Mouse (Mus musculus): ENCODE measurements around the gene Pabpc1l. TPM values are rescaled to one million over a fixed set of nuclear protein-coding genes. Genes with fewer than 3 reads are reported as not detected.

Pabpc1l gene
- polyA plus RNA-seq, 1 experiment from 2014 or later = 0.98 TPM

DNA sequence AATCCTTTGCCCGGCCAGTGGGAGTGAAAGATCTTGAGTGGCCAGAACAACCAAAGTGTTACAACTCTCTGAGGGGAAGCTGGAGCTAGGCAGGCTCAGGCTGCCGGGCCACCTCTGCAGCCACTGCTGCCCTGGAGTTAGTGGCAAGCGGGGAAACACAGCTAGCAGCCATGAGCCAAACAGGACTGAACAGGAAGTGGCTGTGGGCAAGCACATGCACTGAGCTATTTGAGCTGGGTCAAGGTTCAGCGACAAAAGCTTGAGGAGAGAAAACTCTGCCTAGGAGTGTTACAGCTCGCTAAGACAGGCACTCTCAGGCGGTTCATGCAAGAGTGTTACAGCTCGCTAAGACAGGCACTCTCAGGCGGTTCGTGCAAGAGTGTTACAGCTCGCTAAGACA is 18.3 kb upstream of the Pabpc1l start:
- no peaks in the 10 kb centered on the region for H3K9me3 ChIP-seq
- H3K4me2 ChIP-seq = peak overlapping the region; percentile 39
- peaks cover 64% of the 10 kb centered on the region for H3K4me1 ChIP-seq
- H3K4me3 ChIP-seq = 0 out of 2 replicates have a peak overlapping the region, but pooled peaks have one; percentile 2
- H3K9ac ChIP-seq = peak overlapping the region; percentile 24; the same call in 1 of the 2 replicates
- H3K27ac ChIP-seq (replicated peaks) = no peak overlapping the region; the same call in 1 of the 2 replicates
- peaks cover 13% of the 10 kb centered on the region for H3K36me3 ChIP-seq
- H3K27me3 ChIP-seq (replicated peaks) = no peaks in the 10 kb centered on the region
- no peak for ATAC-seq (ENCODE audit: extremely low read depth, insufficient number of reproducible peaks, low FRiP score, low TSS enrichment)
- 52% methylated on average over 10 of the region's 10 CpGs for WGBS

GRCm38 (mm10) chr2:164007547-164007946 is 17.7 kb upstream of the Pabpc1l start:
- peak overlapping the region; percentile 34 for H3K4me2 ChIP-seq

DNA sequence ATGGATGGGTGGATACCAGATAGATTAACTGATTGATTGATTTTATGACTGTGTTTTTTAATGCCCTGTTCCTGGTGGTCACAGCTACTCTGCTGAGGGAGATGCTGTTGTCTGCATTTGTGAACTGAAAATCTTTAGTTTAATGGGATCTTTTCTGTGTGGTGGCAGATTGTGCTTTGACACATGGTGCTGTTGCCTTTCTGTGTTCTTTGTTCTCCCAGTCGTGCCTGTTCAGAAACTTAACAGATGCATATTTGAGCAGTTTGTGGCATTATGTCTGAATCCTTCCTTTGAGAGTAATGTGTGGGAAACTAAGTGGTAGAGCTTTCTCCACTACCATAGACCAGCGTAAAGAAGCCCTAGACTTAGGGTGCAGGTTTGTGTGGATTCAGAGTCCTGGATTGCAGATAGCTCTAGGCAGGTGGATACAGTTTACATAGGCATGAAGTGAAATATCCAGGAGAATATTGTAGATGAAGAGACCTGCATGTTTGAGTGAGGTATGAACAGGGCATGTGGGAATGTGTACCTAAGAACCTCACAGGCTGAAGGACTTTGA is 17.2 kb upstream of the Pabpc1l start:
- Histone ChIP-seq H3K27ac (replicated peaks) (no peak overlapping the region), H3K4me1 (peaks cover 58% of the 10 kb centered on the region), H3K27me3 (replicated peaks) (no peaks in the 10 kb centered on the region), H3K4me3 (no peak overlapping the region), H3K4me2 (no peak overlapping the region), H3K36me3 (peaks cover 22% of the 10 kb centered on the region), H3K9me3 (no peaks in the 10 kb centered on the region), H3K9ac (no peak overlapping the region)
- ATAC-seq (ENCODE audit: extremely low read depth, insufficient number of reproducible peaks, low FRiP score, low TSS enrichment) = no peak
- 83% methylated on average over 2 of the region's 2 CpGs for WGBS

More at GRCm38 (mm10) chr2:164007547-164007946, 17.7 kb upstream of the Pabpc1l start:
- no peak overlapping the region for H3K9ac ChIP-seq
- H3K27ac ChIP-seq (replicated peaks) = no peak overlapping the region
- no peak overlapping the region for H3K4me3 ChIP-seq
- no peaks in the 10 kb centered on the region for H3K27me3 ChIP-seq (replicated peaks)
- peaks cover 63% of the 10 kb centered on the region for H3K4me1 ChIP-seq
- no peaks in the 10 kb centered on the region for H3K9me3 ChIP-seq
- H3K36me3 ChIP-seq = peaks cover 19% of the 10 kb centered on the region
- WGBS = 78% methylated on average over 8 of the region's 8 CpGs
- ATAC-seq (ENCODE audit: extremely low read depth, insufficient number of reproducible peaks, low FRiP score, low TSS enrichment) = no peak

- Histone ChIP-seq H3K9me3 (no peaks in the 10 kb centered on the region), H3K4me2 (no peak overlapping the region), H3K4me1 (peaks cover 51% of the 10 kb centered on the region), H3K27me3 (replicated peaks) (no peaks in the 10 kb centered on the region), H3K27ac (replicated peaks) (no peak overlapping the region), H3K4me3 (no peak overlapping the region), H3K9ac (no peak overlapping the region), H3K36me3 (peaks cover 34% of the 10 kb centered on the region)
- ATAC-seq (ENCODE audit: extremely low read depth, insufficient number of reproducible peaks, low FRiP score, low TSS enrichment) = no peak
- 78% methylated on average over 6 of the region's 6 CpGs for WGBS
Observed at GRCm38 (mm10) chr2:164009227-164009626, 16.0 kb upstream of the Pabpc1l start.

GRCm38 (mm10) chr2:164010496-164010895 is 14.8 kb upstream of the Pabpc1l start:
- H3K36me3 ChIP-seq = peaks cover 46% of the 10 kb centered on the region
- ATAC-seq (ENCODE audit: extremely low read depth, insufficient number of reproducible peaks, low FRiP score, low TSS enrichment) = no peak
- no peak overlapping the region for H3K4me3 ChIP-seq
- no peak overlapping the region for H3K4me2 ChIP-seq
- peaks cover 38% of the 10 kb centered on the region for H3K4me1 ChIP-seq
- no peak overlapping the region for H3K27ac ChIP-seq (replicated peaks)
- 84% methylated on average over 5 of the region's 5 CpGs for WGBS
- H3K9ac ChIP-seq = no peak overlapping the region
- H3K27me3 ChIP-seq (replicated peaks) = no peaks in the 10 kb centered on the region
- no peaks in the 10 kb centered on the region for H3K9me3 ChIP-seq

GRCm38 (mm10) chr2:164010944-164011343 is 14.3 kb upstream of the Pabpc1l start:
- no peak overlapping the region for H3K9ac ChIP-seq
- no peaks in the 10 kb centered on the region for H3K9me3 ChIP-seq
- peaks cover 33% of the 10 kb centered on the region for H3K4me1 ChIP-seq
- no peaks in the 10 kb centered on the region for H3K27me3 ChIP-seq (replicated peaks)
- H3K36me3 ChIP-seq = peaks cover 51% of the 10 kb centered on the region
- no peak overlapping the region for H3K4me3 ChIP-seq
- H3K4me2 ChIP-seq = no peak overlapping the region
- WGBS = 92% methylated on average over 3 of the region's 3 CpGs
- H3K27ac ChIP-seq (replicated peaks) = no peak overlapping the region
- ATAC-seq (ENCODE audit: extremely low read depth, insufficient number of reproducible peaks, low FRiP score, low TSS enrichment) = no peak

GRCm38 (mm10) chr2:164015304-164015703 is 9.9 kb upstream of the Pabpc1l start:
- Histone ChIP-seq H3K27ac (replicated peaks) (no peak overlapping the region), H3K4me1 (peaks cover 5% of the 10 kb centered on the region; the same call in 1 of the 2 replicates), H3K9ac (no peak overlapping the region), H3K9me3 (no peaks in the 10 kb centered on the region), H3K4me3 (no peak overlapping the region), H3K4me2 (no peak overlapping the region), H3K36me3 (peaks cover 94% of the 10 kb centered on the region), H3K27me3 (replicated peaks) (no peaks in the 10 kb centered on the region)
- no peak for ATAC-seq (ENCODE audit: extremely low read depth, insufficient number of reproducible peaks, low FRiP score, low TSS enrichment)
- 90% methylated on average over 16 of the region's 16 CpGs for WGBS

DNA sequence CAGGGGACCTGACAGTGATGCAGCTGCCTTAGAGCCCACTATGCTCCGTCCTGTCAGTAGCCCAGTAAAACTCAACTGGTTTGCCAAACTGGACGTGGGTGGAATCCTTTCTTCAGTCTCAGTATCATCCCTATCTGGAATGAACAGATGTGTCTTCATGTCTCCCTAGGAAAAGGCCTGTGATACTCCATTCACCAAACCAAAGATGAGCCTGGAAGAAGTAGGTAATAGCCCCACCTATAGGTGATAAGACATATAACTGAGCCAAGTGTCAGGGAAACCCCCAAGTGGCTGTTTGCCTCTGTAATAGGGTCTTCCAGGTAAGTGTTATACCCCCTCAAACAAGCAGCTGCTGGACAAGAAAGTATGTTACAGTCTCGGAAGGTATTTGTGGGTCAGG is 6.3 kb upstream of the Pabpc1l start:
- H3K36me3 ChIP-seq = peaks cover 64% of the 10 kb centered on the region
- H3K27ac ChIP-seq (replicated peaks) = no peak overlapping the region
- no peak overlapping the region for H3K4me2 ChIP-seq
- 0 out of 2 replicates have a peak, but pooled peaks cover 3% of the 10 kb centered on the region for H3K9me3 ChIP-seq
- H3K4me1 ChIP-seq = no peaks in the 10 kb centered on the region
- H3K9ac ChIP-seq = no peak overlapping the region
- WGBS = 88% methylated on average over 3 of the region's 3 CpGs
- no peaks in the 10 kb centered on the region for H3K27me3 ChIP-seq (replicated peaks)
- no peak overlapping the region for H3K4me3 ChIP-seq
- ATAC-seq (ENCODE audit: extremely low read depth, insufficient number of reproducible peaks, low FRiP score, low TSS enrichment) = no peak

DNA sequence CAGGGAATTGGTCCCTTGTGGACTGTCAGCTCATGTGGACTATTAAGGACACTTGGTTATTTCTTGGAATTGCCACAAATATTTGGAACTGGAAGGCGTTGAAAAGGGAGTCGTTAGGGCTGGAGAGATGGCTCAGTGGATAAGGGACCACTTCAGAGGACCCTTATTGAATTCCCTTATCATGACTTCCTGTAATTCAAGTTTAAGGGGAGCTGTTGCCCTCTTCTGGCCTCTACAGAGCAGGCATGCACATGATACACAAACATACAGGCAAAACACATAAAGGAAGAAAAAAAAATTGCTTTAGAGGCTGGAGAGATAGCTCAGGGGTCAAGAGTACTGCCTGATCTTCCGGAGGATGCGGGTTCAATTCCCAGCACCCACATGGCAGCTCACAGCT is 5.3 kb upstream of the Pabpc1l start:
- ATAC-seq (ENCODE audit: extremely low read depth, insufficient number of reproducible peaks, low FRiP score, low TSS enrichment) = no peak
- H3K9ac ChIP-seq = no peak overlapping the region
- no peak overlapping the region for H3K27ac ChIP-seq (replicated peaks)
- H3K4me1 ChIP-seq = no peaks in the 10 kb centered on the region
- H3K36me3 ChIP-seq = peaks cover 53% of the 10 kb centered on the region
- no peak overlapping the region for H3K4me3 ChIP-seq
- 0 out of 2 replicates have a peak, but pooled peaks cover 3% of the 10 kb centered on the region for H3K9me3 ChIP-seq
- 70% methylated on average over 4 of the region's 4 CpGs for WGBS
- no peaks in the 10 kb centered on the region for H3K27me3 ChIP-seq (replicated peaks)
- no peak overlapping the region for H3K4me2 ChIP-seq

DNA sequence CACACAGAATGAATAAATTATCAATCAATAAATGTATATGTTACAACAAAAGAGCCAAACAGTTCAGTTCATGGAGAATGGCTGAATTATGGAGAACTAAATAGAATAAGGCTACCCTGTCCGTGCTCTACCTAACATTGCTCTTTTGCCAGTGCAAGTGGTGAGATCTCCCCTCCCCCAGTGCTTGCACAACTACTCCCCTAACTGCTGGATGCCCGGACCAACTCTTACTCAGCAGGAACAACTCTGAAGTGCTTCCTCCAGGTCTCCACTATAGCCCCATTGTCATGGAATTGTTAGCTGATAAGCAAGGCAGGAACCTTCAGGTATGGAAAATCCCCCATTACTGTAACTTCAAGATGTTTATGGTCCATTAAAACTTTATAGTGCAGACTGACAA is 3.1 kb upstream of the Pabpc1l start:
- Histone ChIP-seq H3K9me3 (0 out of 2 replicates have a peak, but pooled peaks cover 3% of the 10 kb centered on the region), H3K4me1 (no peaks in the 10 kb centered on the region), H3K4me3 (no peak overlapping the region), H3K9ac (no peak overlapping the region), H3K27ac (replicated peaks) (no peak overlapping the region), H3K36me3 (peaks cover 32% of the 10 kb centered on the region), H3K4me2 (no peak overlapping the region), H3K27me3 (replicated peaks) (no peaks in the 10 kb centered on the region)
- WGBS = 43% methylated on average over 2 of the region's 2 CpGs
- no peak for ATAC-seq (ENCODE audit: extremely low read depth, insufficient number of reproducible peaks, low FRiP score, low TSS enrichment)

DNA sequence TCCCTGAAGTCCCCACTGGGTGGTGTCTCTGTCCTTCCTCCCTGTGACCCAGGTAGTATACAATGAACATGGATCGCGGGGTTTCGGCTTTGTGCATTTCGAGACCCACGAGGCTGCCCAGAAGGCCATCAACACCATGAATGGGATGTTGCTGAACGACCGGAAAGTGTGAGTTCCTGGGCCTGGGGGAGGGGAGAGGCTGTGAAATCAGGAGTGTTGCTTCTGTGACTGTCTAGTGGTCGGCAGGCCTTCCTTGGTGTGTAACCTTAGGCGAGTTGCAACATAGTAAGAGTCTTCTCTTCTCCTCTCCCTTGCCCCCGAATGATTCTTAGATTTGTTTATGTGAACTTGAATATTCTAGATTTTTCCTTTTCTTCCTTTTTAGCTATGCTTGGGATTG is 5.9 kb downstream of the Pabpc1l start:
- no peak overlapping the region for H3K4me2 ChIP-seq
- no peak for ATAC-seq (ENCODE audit: extremely low read depth, insufficient number of reproducible peaks, low FRiP score, low TSS enrichment)
- no peaks in the 10 kb centered on the region; the same call in 1 of the 2 replicates for H3K36me3 ChIP-seq
- H3K4me3 ChIP-seq = no peak overlapping the region
- 56% methylated on average over 10 of the region's 10 CpGs for WGBS
- H3K27ac ChIP-seq (replicated peaks) = no peak overlapping the region
- peaks cover 10% of the 10 kb centered on the region for H3K4me1 ChIP-seq
- H3K9ac ChIP-seq = no peak overlapping the region
- 0 out of 2 replicates have a peak, but pooled peaks cover 2% of the 10 kb centered on the region for H3K27me3 ChIP-seq (replicated peaks)
- 0 out of 2 replicates have a peak, but pooled peaks cover 6% of the 10 kb centered on the region for H3K9me3 ChIP-seq

DNA sequence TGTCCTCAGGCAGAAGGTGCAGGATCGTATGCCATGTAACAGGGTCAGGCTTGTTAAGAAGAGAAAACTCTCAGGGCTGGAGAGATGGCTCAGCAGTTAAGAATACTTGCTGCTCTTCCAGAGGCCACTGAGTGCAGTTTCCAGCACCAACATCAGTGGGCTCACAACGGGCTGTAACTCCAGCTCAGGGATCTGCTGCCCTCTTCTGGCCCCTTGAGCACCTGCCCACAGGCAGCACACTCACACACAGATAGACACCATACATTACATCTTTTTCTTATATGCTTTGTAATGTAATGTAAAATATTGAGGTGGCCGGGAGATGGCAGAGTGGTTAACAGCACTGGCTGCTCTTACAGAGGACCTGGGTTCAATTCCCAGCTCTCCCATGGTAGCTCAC is 7.7 kb downstream of the Pabpc1l start:
- Histone ChIP-seq H3K27ac (replicated peaks) (no peak overlapping the region), H3K4me3 (no peak overlapping the region), H3K27me3 (replicated peaks) (0 out of 2 replicates have a peak, but pooled peaks cover 2% of the 10 kb centered on the region), H3K36me3 (no peaks in the 10 kb centered on the region; the same call in 1 of the 2 replicates), H3K9ac (no peak overlapping the region), H3K4me2 (no peak overlapping the region), H3K9me3 (0 out of 2 replicates have a peak, but pooled peaks cover 6% of the 10 kb centered on the region), H3K4me1 (peaks cover 11% of the 10 kb centered on the region)
- ATAC-seq (ENCODE audit: extremely low read depth, insufficient number of reproducible peaks, low FRiP score, low TSS enrichment) = no peak
- WGBS = 83% methylated on average over 3 of the region's 3 CpGs
